Mouse (Mus musculus): ENCODE results near the gene Akap12. TPM values are rescaled to one million over a fixed set of nuclear protein-coding genes. Genes with fewer than 3 reads are reported as not detected.

Akap12 gene
- polyA plus RNA-seq, 1 experiment from 2014 or later, result 52.2 TPM

DNA sequence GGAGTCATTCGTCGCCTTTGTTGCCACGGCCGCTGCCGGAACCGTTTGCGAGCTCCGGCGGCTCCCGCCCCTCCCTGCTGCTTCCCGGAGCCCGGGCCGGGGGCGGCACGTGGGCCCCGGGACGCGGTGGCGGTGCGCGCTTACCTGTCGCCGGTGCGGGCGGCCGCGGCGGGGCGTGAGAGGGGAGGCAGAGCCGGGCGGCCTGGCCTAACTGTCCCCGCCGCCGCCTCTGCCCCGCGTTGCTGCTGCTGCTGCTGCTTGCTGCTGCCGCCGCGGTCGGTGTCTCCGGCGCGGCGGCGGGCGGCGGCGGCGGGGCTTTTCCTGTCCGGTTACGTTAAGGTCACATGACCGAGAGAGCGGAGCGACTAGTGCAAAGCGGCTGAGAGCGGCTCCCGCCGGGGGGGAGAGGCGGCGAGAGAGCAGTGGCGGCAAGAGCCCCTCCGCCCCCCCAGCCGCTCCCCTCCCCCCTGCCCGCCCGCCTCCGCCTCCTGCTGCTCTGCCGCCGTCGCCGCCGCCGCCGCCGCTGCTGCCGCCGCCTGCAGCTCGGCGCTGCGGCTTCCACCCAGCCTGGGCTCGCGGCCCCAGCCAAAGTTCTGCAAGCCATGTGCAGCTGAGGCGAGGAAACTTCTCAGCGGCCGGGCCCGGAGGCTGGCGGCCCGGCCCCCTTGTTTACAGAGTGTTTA, 121.7 kb downstream of the Akap12 start, which contains the start of gene Zbtb2:
Gene Zbtb2 (minus strand): TSS at position 408 of the 683 bp plus-strand sequence.
- Histone ChIP-seq H3K4me2 (peak within 1 kb of the TSS; percentile 71), H3K4me3 (replicated peaks) (peak within 1 kb of the TSS; percentile 91), H3K36me3 (no peaks in the 10 kb centered on the region), H3K9me3 (replicated peaks) (no peaks in the 10 kb centered on the region), H3K27ac (replicated peaks) (peak within 1 kb of the TSS; percentile 100), H3K4me1 (peaks cover 44% of the 10 kb centered on the region), H3K9ac (replicated peaks) (peak within 1 kb of the TSS; percentile 99), H3K27me3 (replicated peaks) (no peaks in the 10 kb centered on the region)
- under 1% methylated on average over 41 of the region's 87 CpGs for WGBS
- peak; percentile 7; the same call in 1 of the 2 replicates for ATAC-seq (ENCODE audit: low FRiP score)

- Histone ChIP-seq H3K9ac (replicated peaks) (peak overlapping the region; percentile 99), H3K4me1 (peaks cover 44% of the 10 kb centered on the region), H3K4me3 (replicated peaks) (peak overlapping the region; percentile 91), H3K27ac (replicated peaks) (peak overlapping the region; percentile 100), H3K9me3 (replicated peaks) (no peaks in the 10 kb centered on the region), H3K4me2 (peak overlapping the region; percentile 71), H3K36me3 (no peaks in the 10 kb centered on the region), H3K27me3 (replicated peaks) (no peaks in the 10 kb centered on the region)
- ATAC-seq (ENCODE audit: low FRiP score), result peak; percentile 0; the same call in 1 of the 2 replicates
- WGBS, result under 1% methylated on average over 19 of the region's 19 CpGs
Measured at GRCm38 (mm10) chr10:4388384-4388745, 122.2 kb downstream of the Akap12 start.

DNA sequence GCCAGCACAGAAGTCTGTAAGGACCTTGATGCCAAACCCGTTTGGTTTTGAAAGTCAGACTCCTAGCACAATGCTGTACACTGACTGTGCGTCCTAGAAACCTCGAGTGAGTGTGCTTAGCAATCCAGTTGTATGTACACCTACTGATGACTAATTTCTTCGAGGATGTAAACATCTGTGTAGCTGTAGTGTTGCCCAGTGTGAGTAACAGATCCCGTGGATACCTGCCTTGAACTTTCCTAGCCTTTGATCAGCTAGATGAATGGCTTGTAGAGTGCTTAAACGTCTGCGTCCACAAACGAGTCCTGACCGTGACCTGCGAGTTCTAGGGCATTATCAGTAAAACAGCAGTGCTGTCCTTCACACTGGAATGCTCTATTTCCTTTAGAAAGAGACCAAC, 122.9 kb downstream of the Akap12 start:
- WGBS, result 28% methylated on average over 10 of the region's 10 CpGs
- no peak for ATAC-seq (ENCODE audit: low FRiP score)

DNA sequence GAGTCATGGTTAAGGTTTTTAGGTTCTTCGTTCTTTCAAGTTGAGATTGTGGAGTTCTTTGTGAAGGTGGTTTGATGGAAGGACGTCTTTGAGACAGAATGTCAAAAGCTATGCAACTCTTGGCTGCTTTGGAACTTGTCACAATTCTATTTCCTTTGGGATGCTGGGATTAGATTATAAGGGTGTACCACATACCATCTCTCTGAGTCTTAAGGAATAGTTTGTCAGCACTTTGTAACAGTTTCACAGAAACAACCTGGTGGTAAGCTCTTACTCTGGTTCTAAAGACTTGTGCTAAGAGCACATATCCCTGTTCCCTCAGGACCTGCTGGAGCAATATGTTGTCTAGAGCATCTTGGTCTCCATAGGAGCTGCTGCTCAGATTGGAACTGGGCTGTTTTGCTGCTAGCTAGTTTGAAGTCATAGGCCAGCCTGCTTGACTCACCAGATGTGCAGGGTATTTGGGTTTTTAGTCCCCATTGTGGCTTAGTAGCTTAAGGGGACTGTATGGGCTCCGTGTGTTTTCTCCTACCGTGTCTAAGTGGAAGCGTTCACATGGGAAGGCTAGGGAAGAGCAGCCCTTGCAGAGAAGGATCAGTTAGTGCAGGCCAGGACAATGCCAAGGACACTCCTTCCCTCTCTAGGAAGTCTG, 123.4 kb downstream of the Akap12 start:
- H3K4me2 ChIP-seq, result peak overlapping the region; percentile 71
- peak overlapping the region; percentile 99 for H3K9ac ChIP-seq (replicated peaks)
- peaks cover 47% of the 10 kb centered on the region for H3K4me1 ChIP-seq
- no peak overlapping the region for H3K27ac ChIP-seq (replicated peaks)
- H3K4me3 ChIP-seq (replicated peaks), result peak overlapping the region; percentile 91
- no peaks in the 10 kb centered on the region for H3K36me3 ChIP-seq
- 52% methylated on average over 5 of the region's 5 CpGs for WGBS
- no peak for ATAC-seq (ENCODE audit: low FRiP score)
- no peaks in the 10 kb centered on the region for H3K27me3 ChIP-seq (replicated peaks)
- no peaks in the 10 kb centered on the region for H3K9me3 ChIP-seq (replicated peaks)

More for the DNA sequence above, 122.9 kb downstream of the Akap12 start:
- H3K9ac ChIP-seq (replicated peaks), result peak overlapping the region; percentile 99
- no peaks in the 10 kb centered on the region for H3K36me3 ChIP-seq
- H3K9me3 ChIP-seq (replicated peaks), result no peaks in the 10 kb centered on the region
- H3K4me3 ChIP-seq (replicated peaks), result peak overlapping the region; percentile 91
- H3K4me1 ChIP-seq, result peaks cover 44% of the 10 kb centered on the region
- peak overlapping the region; percentile 71 for H3K4me2 ChIP-seq
- no peak overlapping the region for H3K27ac ChIP-seq (replicated peaks)
- H3K27me3 ChIP-seq (replicated peaks), result no peaks in the 10 kb centered on the region

DNA sequence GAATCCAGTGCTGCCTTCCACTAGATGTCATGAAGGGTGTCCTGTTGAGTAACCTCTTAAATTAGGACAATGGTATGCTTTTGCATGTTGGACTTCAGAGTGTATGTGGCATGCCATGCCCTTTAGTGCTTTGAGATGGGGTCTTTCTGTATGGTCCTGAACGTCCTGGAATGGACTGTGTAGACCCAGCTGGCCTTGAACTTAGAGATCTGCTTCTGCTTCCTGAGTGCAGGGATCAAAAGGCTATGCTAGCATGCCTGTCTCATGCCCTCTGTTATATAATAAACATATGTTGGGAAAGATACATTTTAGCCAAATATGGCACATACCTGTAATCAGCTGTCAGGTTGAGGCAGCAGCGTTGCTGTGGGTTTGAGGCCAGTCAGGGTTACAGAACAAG, 124.4 kb downstream of the Akap12 start:
- H3K4me2 ChIP-seq, result peak overlapping the region; percentile 5; the same call in 1 of the 2 replicates
- peaks cover 48% of the 10 kb centered on the region for H3K4me1 ChIP-seq
- H3K27ac ChIP-seq (replicated peaks), result no peak overlapping the region
- ATAC-seq (ENCODE audit: low FRiP score), result no peak
- no peaks in the 10 kb centered on the region for H3K27me3 ChIP-seq (replicated peaks)
- no peak overlapping the region for H3K4me3 ChIP-seq (replicated peaks)
- no peaks in the 10 kb centered on the region for H3K36me3 ChIP-seq
- WGBS, result 78% methylated on average over 2 of the region's 2 CpGs
- H3K9me3 ChIP-seq (replicated peaks), result no peaks in the 10 kb centered on the region
- H3K9ac ChIP-seq (replicated peaks), result no peak overlapping the region

DNA sequence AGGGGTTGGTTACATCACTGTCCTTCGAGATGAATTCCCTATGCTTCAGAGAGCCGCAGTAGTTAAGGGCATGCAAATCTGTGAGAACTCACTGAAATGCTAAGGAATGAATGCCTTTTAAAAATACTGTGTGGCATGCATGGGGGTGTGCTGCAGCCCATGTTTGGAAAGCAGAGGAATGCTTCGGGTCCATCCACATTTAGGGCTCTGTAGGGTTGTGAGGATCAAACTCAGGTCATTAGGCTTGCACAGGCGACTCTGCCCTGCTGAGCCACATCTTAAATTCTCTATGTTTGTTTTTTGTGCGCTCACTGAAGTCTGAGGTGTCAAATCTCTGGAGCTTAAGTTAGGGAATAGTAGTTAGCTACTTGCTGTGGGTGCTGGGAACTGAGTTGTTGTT, 124.9 kb downstream of the Akap12 start:
- 0 out of 2 replicates have a peak overlapping the region, but pooled peaks have one; percentile 5 for H3K4me2 ChIP-seq
- H3K27me3 ChIP-seq (replicated peaks), result no peaks in the 10 kb centered on the region
- WGBS, result 77% methylated on average over 5 of the region's 5 CpGs
- no peak for ATAC-seq (ENCODE audit: low FRiP score)
- H3K36me3 ChIP-seq, result no peaks in the 10 kb centered on the region
- H3K9ac ChIP-seq (replicated peaks), result no peak overlapping the region
- no peak overlapping the region for H3K27ac ChIP-seq (replicated peaks)
- H3K4me3 ChIP-seq (replicated peaks), result no peak overlapping the region
- peaks cover 47% of the 10 kb centered on the region for H3K4me1 ChIP-seq
- no peaks in the 10 kb centered on the region for H3K9me3 ChIP-seq (replicated peaks)

- Histone ChIP-seq H3K27ac (replicated peaks) (no peak overlapping the region), H3K36me3 (peaks cover 2% of the 10 kb centered on the region), H3K9me3 (replicated peaks) (no peaks in the 10 kb centered on the region), H3K4me3 (replicated peaks) (no peak overlapping the region), H3K27me3 (replicated peaks) (no peaks in the 10 kb centered on the region), H3K4me1 (peaks cover 43% of the 10 kb centered on the region), H3K4me2 (0 out of 2 replicates have a peak overlapping the region, but pooled peaks have one; percentile 5), H3K9ac (replicated peaks) (no peak overlapping the region)
- WGBS, result 56% methylated on average over 6 of the region's 6 CpGs
- ATAC-seq (ENCODE audit: low FRiP score), result no peak
Measured at GRCm38 (mm10) chr10:4391851-4392250, 125.7 kb downstream of the Akap12 start.

- Histone ChIP-seq H3K27me3 (replicated peaks) (no peaks in the 10 kb centered on the region), H3K27ac (replicated peaks) (no peak overlapping the region), H3K9me3 (replicated peaks) (no peaks in the 10 kb centered on the region), H3K36me3 (peaks cover 8% of the 10 kb centered on the region), H3K4me1 (peaks cover 30% of the 10 kb centered on the region), H3K4me2 (no peak overlapping the region), H3K9ac (replicated peaks) (no peak overlapping the region), H3K4me3 (replicated peaks) (no peak overlapping the region)
- 91% methylated on average over 3 of the region's 3 CpGs for WGBS
- no peak for ATAC-seq (ENCODE audit: low FRiP score)
Measured at GRCm38 (mm10) chr10:4395321-4395720, 129.1 kb downstream of the Akap12 start.

DNA sequence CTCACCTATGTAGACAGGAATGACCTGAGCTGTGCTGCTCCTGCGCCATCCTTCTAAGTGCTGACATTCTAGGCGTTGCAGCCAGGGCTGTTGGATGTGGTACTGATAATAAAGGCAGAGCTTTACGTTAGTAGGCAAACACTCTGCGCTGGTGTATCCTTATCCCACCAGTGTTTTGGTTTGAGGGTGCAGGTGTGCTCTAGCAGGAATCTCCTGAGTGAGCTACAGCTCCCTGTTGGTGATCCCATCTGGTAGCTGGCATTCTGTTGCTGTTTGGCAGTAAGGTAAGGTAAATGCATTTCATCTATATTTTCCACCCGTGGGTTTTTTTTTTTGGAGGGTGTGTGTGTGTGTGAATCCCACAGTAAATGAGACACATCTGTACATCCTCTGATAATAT, 131.9 kb downstream of the Akap12 start:
- Histone ChIP-seq H3K27me3 (replicated peaks) (no peaks in the 10 kb centered on the region), H3K9ac (replicated peaks) (no peak overlapping the region), H3K4me1 (peaks cover 14% of the 10 kb centered on the region; the same call in 1 of the 2 replicates), H3K4me2 (no peak overlapping the region), H3K27ac (replicated peaks) (no peak overlapping the region), H3K36me3 (peaks cover 8% of the 10 kb centered on the region), H3K9me3 (replicated peaks) (no peaks in the 10 kb centered on the region), H3K4me3 (replicated peaks) (no peak overlapping the region)
- 79% methylated on average over 5 of the region's 5 CpGs for WGBS
- ATAC-seq (ENCODE audit: low FRiP score), result no peak

DNA sequence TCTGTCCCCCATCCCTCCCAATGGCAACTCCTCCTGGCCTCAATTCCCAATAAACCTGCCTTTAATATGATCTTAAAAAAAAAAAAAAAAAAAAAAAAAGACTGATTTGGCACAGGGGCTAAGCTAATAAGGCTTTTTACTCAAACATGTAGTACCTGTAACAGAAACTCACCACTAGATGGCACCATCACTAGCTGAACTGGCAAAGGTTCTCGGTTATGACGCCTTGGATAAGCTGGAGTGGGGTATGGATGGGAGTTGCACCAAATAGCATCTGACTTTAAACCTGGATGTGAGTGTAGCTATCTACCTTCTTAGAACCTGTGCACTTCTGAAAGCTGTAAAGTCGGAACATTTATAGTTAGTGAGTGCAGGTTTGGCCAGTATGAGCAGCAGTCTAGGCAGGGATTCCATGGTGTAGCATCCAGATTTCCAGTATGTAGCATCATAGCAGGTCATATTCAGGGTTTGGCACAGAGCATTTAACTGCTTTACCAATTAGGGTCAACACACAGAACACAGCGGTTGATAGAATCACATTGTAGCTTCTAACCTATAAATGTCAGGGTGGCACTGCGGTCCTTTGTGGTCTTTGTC, 138.8 kb downstream of the Akap12 start:
- H3K4me2 ChIP-seq, result no peak overlapping the region
- no peak overlapping the region for H3K4me3 ChIP-seq (replicated peaks)
- H3K27ac ChIP-seq (replicated peaks), result no peak overlapping the region; the same call in 1 of the 2 replicates
- no peak overlapping the region for H3K9ac ChIP-seq (replicated peaks)
- H3K9me3 ChIP-seq (replicated peaks), result no peaks in the 10 kb centered on the region
- peak; percentile 52; the same call in 1 of the 2 replicates for ATAC-seq (ENCODE audit: low FRiP score)
- 60% methylated on average over 5 of the region's 5 CpGs for WGBS
- H3K36me3 ChIP-seq, result peaks cover 33% of the 10 kb centered on the region
- no peaks in the 10 kb centered on the region for H3K27me3 ChIP-seq (replicated peaks)
- H3K4me1 ChIP-seq, result no peaks in the 10 kb centered on the region

- peak; percentile 30; the same call in 1 of the 2 replicates for ATAC-seq (ENCODE audit: low FRiP score)
- no peak overlapping the region for H3K9ac ChIP-seq (replicated peaks)
- no peaks in the 10 kb centered on the region for H3K9me3 ChIP-seq (replicated peaks)
- H3K4me3 ChIP-seq (replicated peaks), result no peak overlapping the region
- H3K4me1 ChIP-seq, result no peaks in the 10 kb centered on the region
- H3K4me2 ChIP-seq, result no peak overlapping the region
- WGBS, result 75% methylated on average over 5 of the region's 5 CpGs
- no peaks in the 10 kb centered on the region for H3K27me3 ChIP-seq (replicated peaks)
- no peak overlapping the region; the same call in 1 of the 2 replicates for H3K27ac ChIP-seq (replicated peaks)
- peaks cover 38% of the 10 kb centered on the region for H3K36me3 ChIP-seq
Measured at GRCm38 (mm10) chr10:4405511-4405910, 139.3 kb downstream of the Akap12 start.

Data from neural tube, embryonic 15.5 days (tissue).